Mouse (Mus musculus) small intestine, adult 2 months (tissue): ENCODE data around the gene Arfrp1. TPM values are rescaled to one million over a fixed set of nuclear protein-coding genes. Genes with fewer than 3 reads are reported as not detected.

Experiments
- H3K27ac ChIP-seq: fragments of 200-500 bp; 2 replicates; pipeline ENCODE4 v1.5.1; 2012; ENCODE audit warnings: low read depth, low read length, control low read depth, inconsistent platforms; ENCODE audit not compliant: insufficient read depth
- H3K27me3 ChIP-seq: fragments of 200-500 bp; 2 replicates; pipeline ENCODE4 v1.6.1; 2012; ENCODE audit warnings: mild to moderate bottlenecking, moderate library complexity, low read length, inconsistent platforms; ENCODE audit not compliant: control insufficient read depth, insufficient read depth
- H3K36me3 ChIP-seq: fragments of 200-500 bp; 2 replicates; pipeline ENCODE4 v1.6.1; 2012; ENCODE audit warnings: mild to moderate bottlenecking, low read length, control low read depth, inconsistent platforms; ENCODE audit not compliant: control insufficient read depth, insufficient read depth
- H3K4me1 ChIP-seq: fragments of 200-500 bp; 2 replicates; pipeline ENCODE4 v1.6.1; 2012; ENCODE audit warnings: low read length, inconsistent platforms, mixed read lengths; ENCODE audit not compliant: control insufficient read depth, insufficient read depth, insufficient read length
- H3K4me3 ChIP-seq: fragments of 200-500 bp; 2 replicates; pipeline ENCODE4 v1.5.1; 2012; ENCODE audit warnings: low read depth, mild to moderate bottlenecking, control low read depth, inconsistent platforms, low read length, moderate library complexity
- CTCF ChIP-seq: fragments of 200-500 bp; IDR thresholded peaks from 2 replicates; pipeline ENCODE4 v1.5.1; 2012; ENCODE audit warnings: low read depth, mild to moderate bottlenecking, control low read depth, inconsistent platforms, low read length, moderate library complexity, mixed read lengths; ENCODE audit not compliant: insufficient replicate concordance, insufficient read length; ENCODE audit errors: extremely low read depth
- POLR2A ChIP-seq: fragments of 200-500 bp; IDR thresholded peaks from 2 replicates; pipeline ENCODE4 v1.6.1; 2012; ENCODE audit warnings: low read depth, mild to moderate bottlenecking, control low read depth, inconsistent platforms, low read length, moderate library complexity
- WGBS: fragments of 180-500 bp; shearing (Covaris S2); methylation state at CpG from one replicate; pipeline ENCODE4 v1.1.7; 2018; 5-methylcytosine and 5-hydroxymethylcytosine counted together
- polyA plus RNA-seq: library from polyadenylated mRNA; depleted of rRNA; stranded (reverse); fragments of >200 nt; gene quantifications from 2 replicates; pipeline ENCODE4 v1.2.3, GENCODE M21; 2012

The Arfrp1 gene
- polyA plus RNA-seq, 1 experiment, result 23.5 TPM

DNA sequence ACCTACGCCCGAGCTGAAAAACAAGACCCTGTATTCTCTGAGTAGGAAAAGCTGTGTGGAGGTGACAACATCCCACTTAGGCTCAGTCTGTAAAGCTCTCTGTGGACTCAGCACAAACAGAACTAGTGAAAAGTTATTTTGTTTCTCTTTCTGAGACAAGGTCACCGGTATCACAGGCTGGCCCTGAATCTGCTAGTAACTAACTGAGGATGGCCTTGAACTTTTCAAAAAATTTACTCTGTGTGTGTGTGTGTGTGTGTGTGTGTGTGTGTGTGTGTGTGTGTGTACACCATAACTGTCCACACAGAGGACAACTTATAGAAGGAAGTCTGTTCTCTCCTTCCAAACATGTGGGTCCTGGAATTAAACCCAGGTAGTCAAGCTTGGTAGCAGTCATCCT lies 28.9 kb upstream of the Arfrp1 start:
- TF ChIP-seq CTCF (no peak), POLR2A (no peak)
- no peaks in the 10 kb centered on the region for H3K27me3 ChIP-seq
- no peaks in the 10 kb centered on the region for H3K36me3 ChIP-seq
- WGBS, result 95% methylated on average over 3 of the region's 3 CpGs
- no peak overlapping the region for H3K4me3 ChIP-seq
- H3K27ac ChIP-seq, result no peak overlapping the region
- no peaks in the 10 kb centered on the region for H3K4me1 ChIP-seq

DNA sequence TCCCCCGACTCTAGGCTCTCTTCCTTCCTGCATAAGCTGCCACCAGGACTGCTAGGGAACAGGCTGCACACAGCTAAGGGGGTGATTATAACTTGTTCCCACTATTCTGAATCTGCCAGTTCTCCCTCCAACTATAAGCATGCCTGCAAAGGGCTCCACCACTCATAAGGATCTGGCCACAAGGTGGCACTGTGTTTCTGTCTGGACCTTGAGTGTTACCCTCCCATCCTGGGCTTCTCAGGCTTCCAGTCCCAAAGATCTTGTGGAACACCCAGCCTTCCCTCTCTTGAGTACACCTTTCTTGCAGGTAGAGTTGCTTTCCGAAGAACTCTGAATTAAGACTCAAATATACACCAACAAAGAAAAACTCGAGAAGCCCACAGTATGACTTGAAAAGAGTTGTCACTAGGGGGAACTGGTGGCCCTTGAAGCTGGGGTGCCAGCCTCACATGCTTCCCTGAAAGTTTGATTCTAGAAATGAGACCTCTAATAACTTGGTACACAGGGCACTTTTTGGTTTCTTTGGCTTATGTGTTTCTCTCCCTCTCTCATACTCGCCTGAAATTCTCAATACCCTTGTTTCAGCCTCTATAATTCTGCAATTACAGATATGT lies 27.5 kb upstream of the Arfrp1 start:
- Histone ChIP-seq H3K27me3 (no peaks in the 10 kb centered on the region), H3K4me3 (no peak overlapping the region), H3K4me1 (no peaks in the 10 kb centered on the region), H3K36me3 (no peaks in the 10 kb centered on the region), H3K27ac (no peak overlapping the region)
- TF ChIP-seq CTCF (peak; percentile 89; the same call in 1 of the 2 replicates), POLR2A (no peak)
- 32% methylated on average over 4 of the region's 4 CpGs for WGBS

DNA sequence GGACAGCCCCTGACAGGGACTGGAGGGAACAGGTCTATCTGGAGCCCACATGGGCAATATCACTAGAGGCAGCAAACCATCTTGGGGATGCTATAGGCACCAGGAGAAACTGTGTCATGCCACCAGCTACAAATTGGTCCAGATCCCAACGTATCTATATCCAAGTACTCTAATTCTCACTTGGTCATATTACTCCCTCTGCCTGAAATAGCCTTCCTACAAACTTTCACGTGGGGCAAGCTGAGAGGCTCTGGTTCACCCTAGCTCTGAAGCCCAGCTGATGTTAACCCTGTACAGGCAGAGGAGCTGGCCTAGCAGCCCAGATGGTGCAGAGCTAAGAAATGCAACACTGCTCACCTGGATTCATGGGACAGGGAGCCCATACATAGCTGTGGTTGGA lies 26.3 kb upstream of the Arfrp1 start:
- no peaks in the 10 kb centered on the region for H3K36me3 ChIP-seq
- TF ChIP-seq CTCF (no peak), POLR2A (no peak)
- 62% methylated on average over 2 of the region's 2 CpGs for WGBS

DNA sequence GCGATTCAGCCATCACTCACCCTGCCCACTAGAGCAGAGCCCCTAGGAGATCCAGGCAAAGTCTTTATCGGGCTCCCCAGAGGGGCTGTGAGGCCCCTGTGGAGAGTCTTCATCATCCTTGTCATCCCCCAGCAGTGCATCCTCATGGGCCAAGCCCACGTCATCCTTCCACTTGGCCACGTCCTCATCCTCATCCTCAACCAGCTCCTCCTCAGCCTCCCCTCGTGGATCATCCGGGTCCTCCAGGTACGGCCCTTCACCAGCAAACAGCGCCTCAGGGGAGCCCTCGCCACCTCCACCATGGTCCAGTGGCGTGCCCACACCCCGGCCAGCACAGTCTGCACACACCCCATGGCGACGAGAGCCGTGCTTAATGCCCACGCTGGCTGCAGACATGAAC lies 25.8 kb upstream of the Arfrp1 start:
- H3K27ac ChIP-seq, result no peak overlapping the region
- no peaks in the 10 kb centered on the region for H3K27me3 ChIP-seq
- no peak overlapping the region for H3K4me3 ChIP-seq
- H3K4me1 ChIP-seq, result no peaks in the 10 kb centered on the region
- H3K36me3 ChIP-seq, result peaks cover 1% of the 10 kb centered on the region; the same call in 1 of the 2 replicates
- WGBS, result 91% methylated on average over 15 of the region's 15 CpGs
- TF ChIP-seq CTCF, result no peak
- TF ChIP-seq POLR2A, result no peak

More for the DNA sequence above, 26.3 kb upstream of the Arfrp1 start:
- Histone ChIP-seq H3K27me3 (no peaks in the 10 kb centered on the region), H3K27ac (no peak overlapping the region), H3K4me3 (no peak overlapping the region), H3K4me1 (no peaks in the 10 kb centered on the region)

DNA sequence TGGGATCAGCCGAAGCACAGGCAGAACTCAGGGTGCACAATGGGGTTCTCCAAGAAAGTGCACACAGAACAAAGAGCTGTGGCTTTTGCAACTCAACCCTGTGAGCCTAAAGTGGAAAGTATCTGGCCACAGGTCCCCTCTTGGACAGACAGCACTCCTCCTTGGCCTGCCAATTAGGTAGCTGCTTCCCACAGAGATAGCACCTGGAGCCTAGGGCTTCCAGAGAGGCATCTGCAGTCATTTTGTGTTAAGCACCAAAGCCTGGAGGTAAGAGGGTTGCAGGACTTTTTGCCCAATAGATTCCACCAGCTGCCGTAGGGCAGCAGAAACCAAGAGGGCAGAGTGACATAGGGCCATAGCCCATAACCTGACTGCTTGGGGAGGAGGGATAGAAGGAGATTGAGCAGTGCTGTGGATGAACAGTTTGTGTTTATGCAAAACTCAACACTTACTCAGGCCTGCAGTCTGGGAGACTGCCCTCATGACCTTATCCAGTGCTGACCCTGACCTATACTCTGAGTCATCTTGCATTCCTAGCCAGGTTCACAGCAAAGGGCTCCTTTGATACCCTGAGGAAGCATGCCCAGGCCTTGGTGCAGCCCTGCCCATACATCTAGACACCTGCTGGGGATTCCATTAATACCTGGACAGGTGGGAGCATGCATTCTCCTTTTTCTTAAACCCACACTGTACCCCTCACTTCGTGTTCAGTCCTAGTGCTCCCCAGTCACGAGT lies 25.1 kb upstream of the Arfrp1 start:
- Histone ChIP-seq H3K4me3 (no peak overlapping the region), H3K27me3 (no peaks in the 10 kb centered on the region), H3K36me3 (peaks cover 6% of the 10 kb centered on the region; the same call in 1 of the 2 replicates), H3K27ac (no peak overlapping the region), H3K4me1 (no peaks in the 10 kb centered on the region)
- 74% methylated on average over 4 of the region's 4 CpGs for WGBS
- TF ChIP-seq CTCF (no peak), POLR2A (no peak)

DNA sequence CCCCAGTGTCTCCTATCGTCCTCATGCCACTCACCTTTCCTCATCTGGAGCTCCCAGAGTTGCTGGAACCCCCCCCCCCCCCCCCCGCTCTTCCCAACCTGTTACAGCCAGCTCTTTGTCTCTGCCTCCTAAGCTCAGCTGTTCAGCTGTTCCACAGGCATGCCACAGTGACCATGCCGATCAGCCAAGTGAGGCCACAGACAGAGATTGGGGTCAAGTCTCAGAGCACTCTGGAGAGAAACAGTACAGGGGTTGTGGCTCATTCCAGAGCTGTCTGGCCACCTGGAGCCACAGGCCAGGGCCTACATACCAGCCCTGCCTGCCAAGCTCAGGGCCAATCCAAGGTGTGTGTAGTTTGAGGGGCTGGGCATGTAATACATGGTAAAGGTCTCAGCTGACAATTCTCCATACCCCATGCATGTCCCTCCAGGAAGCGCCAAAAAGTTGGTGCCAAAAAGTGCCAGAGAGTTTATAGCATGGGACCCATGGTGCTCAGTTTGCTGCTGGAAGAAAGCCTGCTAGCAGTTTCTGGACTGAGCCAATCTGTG lies 21.5 kb upstream of the Arfrp1 start:
- no peak overlapping the region for H3K27ac ChIP-seq
- H3K27me3 ChIP-seq, result no peaks in the 10 kb centered on the region
- no peak for TF ChIP-seq CTCF
- TF ChIP-seq POLR2A, result no peak
- 83% methylated on average over 4 of the region's 4 CpGs for WGBS
- H3K4me3 ChIP-seq, result no peak overlapping the region
- H3K36me3 ChIP-seq, result peaks cover 32% of the 10 kb centered on the region
- no peaks in the 10 kb centered on the region for H3K4me1 ChIP-seq

DNA sequence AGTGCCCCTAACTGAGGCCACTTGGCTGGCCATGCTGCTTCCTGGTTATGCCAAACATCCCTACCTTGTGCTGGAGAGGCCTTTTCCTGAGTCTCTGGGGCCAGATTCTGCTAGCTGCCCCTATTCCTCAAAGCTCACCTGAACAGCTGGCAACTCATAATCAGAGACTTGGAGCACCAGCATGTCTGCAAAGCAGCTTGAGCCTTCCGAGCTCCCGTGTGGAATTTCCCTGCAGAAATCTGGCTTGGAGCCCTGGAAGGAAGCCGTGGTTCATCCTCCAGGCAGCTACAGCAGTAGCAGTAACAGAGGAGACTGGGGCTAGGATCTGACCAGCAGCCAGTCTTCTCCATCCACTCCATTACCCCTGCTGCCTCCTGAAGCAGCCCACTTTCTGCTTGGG lies 20.7 kb upstream of the Arfrp1 start:
- 71% methylated on average over 3 of the region's 3 CpGs for WGBS
- H3K4me3 ChIP-seq, result no peak overlapping the region
- no peaks in the 10 kb centered on the region for H3K4me1 ChIP-seq
- no peaks in the 10 kb centered on the region for H3K27me3 ChIP-seq
- H3K27ac ChIP-seq, result no peak overlapping the region
- H3K36me3 ChIP-seq, result peaks cover 38% of the 10 kb centered on the region
- no peak for TF ChIP-seq POLR2A
- TF ChIP-seq CTCF, result no peak
